ENCODE assay signal across 12 mouse cellular contexts in genomic region chr11:98001986-98002385, GRCm38 (mm10). TPM values are rescaled to one million over a fixed set of nuclear protein-coding genes. Genes with fewer than 3 reads are reported as not detected.
DNase-seq lines count a peak whose midpoint lies in the region; ATAC-seq and TF ChIP-seq lines count a peak whose summit lies in the region.
"Had no signal": no experiment of that assay in that cellular context is flagged by ENCODE, and none has a peak within 500 bp of the region (broad histone marks: within the 10 kb centered on the region; RNA-seq: fewer than 3 reads in every experiment).

No protein-coding gene starts in this region.

- H3K36me3 ChIP-seq in heart, embryonic 16.5 days (ENCODE audit: control insufficient read depth, insufficient read depth) = 0 out of 2 replicates have a peak, but pooled peaks cover 3% of the 10 kb centered on the region
- peaks cover 26% of the 10 kb centered on the region for H3K36me3 ChIP-seq in E14TG2a.4 (ENCODE audit: insufficient read depth, low read length)
- no peaks in the 10 kb centered on the region for H3K36me3 ChIP-seq in thymus, adult 2 months (ENCODE audit: control insufficient read depth, insufficient read depth, low read length)
- H3K36me3 ChIP-seq: liver, embryonic 12.5 days had no signal

- intact Hi-C loops in heart, postnatal 14 days (cut with DNase I) = no loop called here

- peaks cover 16% of the 10 kb centered on the region for H3K4me1 ChIP-seq in heart, embryonic 16.5 days (ENCODE audit: control insufficient read depth, insufficient read depth, low read length)
- H3K4me1 ChIP-seq in E14TG2a.4 (replicated peaks; ENCODE audit: low read depth, low read length) = peaks cover 70% of the 10 kb centered on the region
- peaks cover 61% of the 10 kb centered on the region for H3K4me1 ChIP-seq in thymus, adult 2 months (replicated peaks; ENCODE audit: control insufficient read depth, insufficient read depth, low read length)

- WGBS in heart, embryonic 16.5 days = 61% methylated on average over 6 of the region's 6 CpGs
- 43% methylated on average over 6 of the region's 6 CpGs for WGBS in thymus, adult 2 months

- DNase-seq in heart, postnatal 14 days = no peak
- DNase-seq in B cell, adult 2 months = peak; percentile 36 to 37
- DNase-seq in thymus, adult 2 months = no peak
- no peak for DNase-seq in lung, adult 18-20 months
- no peak for DNase-seq in left cerebral cortex, adult 8-10 months (ENCODE audit: low spot score in 2 of 2)

- H3K4me2 ChIP-seq in heart, embryonic 16.5 days (ENCODE audit: low read depth, low read length) = peak overlapping the region; percentile 61; the same call in 1 of the 2 replicates
- H3K4me2 ChIP-seq: hindbrain, embryonic 15.5 days had no signal

- H3K27me3 ChIP-seq in heart, embryonic 16.5 days (ENCODE audit: control insufficient read depth, insufficient read depth, low read length) = peaks cover 26% of the 10 kb centered on the region
- H3K27me3 ChIP-seq in E14TG2a.4 (ENCODE audit: insufficient read depth, low read length) = peaks cover 4% of the 10 kb centered on the region; the same call in 1 of the 2 replicates
- H3K27me3 ChIP-seq in thymus, adult 2 months (ENCODE audit: control insufficient read depth, insufficient read depth, low read length) = no peaks in the 10 kb centered on the region
- H3K27me3 ChIP-seq: hindbrain, embryonic 15.5 days had no signal

- no peak overlapping the region for H3K4me3 ChIP-seq in heart, embryonic 16.5 days (ENCODE audit: low read length)
- peak overlapping the region; percentile 77 for H3K4me3 ChIP-seq in E14TG2a.4 (replicated peaks; ENCODE audit: low read length)
- H3K4me3 ChIP-seq in thymus, adult 2 months (ENCODE audit: control insufficient read depth, insufficient read depth, low read length) = peak overlapping the region; percentile 26
- H3K4me3 ChIP-seq: hindbrain, embryonic 15.5 days; myocyte had no signal

- no peak for TF ChIP-seq CTCF in E14TG2a.4 (conservative IDR thresholded peaks at IDR 0.05; ENCODE audit: low read length)
- no peak for TF ChIP-seq CTCF in thymus, adult 2 months (IDR thresholded peaks at IDR 0.05; ENCODE audit: borderline replicate concordance, control insufficient read depth, extremely low read depth, insufficient read depth, low read length, poor library complexity)

- no peak for ATAC-seq in heart, embryonic 16.5 days (replicated peaks; ENCODE audit: extremely low read depth, insufficient read depth, low FRiP score)
- ATAC-seq: liver, embryonic 12.5 days had no signal

- no peak for TF ChIP-seq POLR2A in thymus, adult 2 months (IDR thresholded peaks at IDR 0.05; ENCODE audit: control insufficient read depth, extremely low read depth, insufficient read depth, low read length, poor library complexity)

- H3K9ac ChIP-seq in heart, embryonic 16.5 days (ENCODE audit: low read length) = 0 out of 2 replicates have a peak overlapping the region, but pooled peaks have one; percentile 15
- H3K9ac ChIP-seq: hindbrain, embryonic 15.5 days; kidney, embryonic 15.5 days; liver, embryonic 12.5 days had no signal

- peak overlapping the region; percentile 48; the same call in 1 of the 2 replicates for H3K27ac ChIP-seq in heart, embryonic 16.5 days (ENCODE audit: low read length)
- H3K27ac ChIP-seq in thymus, adult 2 months (ENCODE audit: control insufficient read depth, insufficient read depth, low read length) = peak overlapping the region; percentile 99
- H3K27ac ChIP-seq: hindbrain, embryonic 15.5 days; kidney, embryonic 15.5 days; liver, embryonic 12.5 days had no signal

- H3K9me3 ChIP-seq in heart, embryonic 16.5 days (replicated peaks; ENCODE audit: control insufficient read depth, low read length) = no peaks in the 10 kb centered on the region
- no peaks in the 10 kb centered on the region for H3K9me3 ChIP-seq in E14TG2a.4 (ENCODE audit: low read length)
- H3K9me3 ChIP-seq: hindbrain, embryonic 15.5 days; kidney, embryonic 15.5 days; liver, embryonic 12.5 days had no signal

RNA-seq across cellular contexts. Expression of gene Arl5c, which starts 6.0 kb away (rescaled TPM):
- polyA plus RNA-seq in heart, embryonic 16.5 days (2015; fragmentation: Nextera tagmentation; extraction: Ambion mirVana) = 7.7 and 13.2 TPM in 2 replicates
- total RNA-seq in heart, postnatal 14 days (2021) = 1 to 10 TPM; 1.6 to 6.2 TPM
- polyA plus RNA-seq in thymus, adult 2 months (2012; rRNA removed) = 181 and 217 TPM in 2 replicates
- total RNA-seq in left cerebral cortex, adult 8-10 months (2022) = 1 to 10 TPM; 1.5 to 2.1 (median 1.7) TPM

RNA-seq across cellular contexts. Expression of gene Plxdc1, which starts 15.7 kb away (rescaled TPM):
- polyA plus RNA-seq in heart, embryonic 16.5 days (2015; fragmentation: Nextera tagmentation; extraction: Ambion mirVana) = 1.8 and 2.6 TPM in 2 replicates
- total RNA-seq in heart, postnatal 14 days (2021) = 1 to 10 TPM; 7.3 TPM
- polyA plus RNA-seq in thymus, adult 2 months (2012; rRNA removed) = 77.5 and 94.1 TPM in 2 replicates
- total RNA-seq in left cerebral cortex, adult 8-10 months (2022) = 10 to 100 TPM; 41.2 to 46.2 (median 43.9) TPM
- polyA plus RNA-seq: midbrain, embryonic 11.5 days had no signal

RNA-seq across cellular contexts. Expression of gene Cacnb1, which starts 20.8 kb away (rescaled TPM):
- 6.3 and 6.7 TPM in 2 replicates for polyA plus RNA-seq in heart, embryonic 16.5 days (2015; fragmentation: Nextera tagmentation; extraction: Ambion mirVana)
- total RNA-seq in heart, postnatal 14 days (2021) = 1 to 10 TPM; 5.5 to 6.9 TPM
- 27.1 and 32.9 TPM in 2 replicates for polyA plus RNA-seq in thymus, adult 2 months (2012; rRNA removed)
- total RNA-seq in left cerebral cortex, adult 8-10 months (2022) = 100 to 1,000 TPM; 127 to 142 (median 137) TPM

RNA-seq across cellular contexts. Expression of gene Rpl19, which starts 24.5 kb away (rescaled TPM):
- polyA plus RNA-seq in heart, embryonic 16.5 days (2015; fragmentation: Nextera tagmentation; extraction: Ambion mirVana) = 596 and 670 TPM in 2 replicates
- 100 to 1,000 TPM; 538 to 580 TPM for total RNA-seq in heart, postnatal 14 days (2021)
- polyA plus RNA-seq in thymus, adult 2 months (2012; rRNA removed) = 1,012 and 1,033 TPM in 2 replicates
- 100 to 1,000 TPM; 564 to 674 (median 627) TPM for total RNA-seq in left cerebral cortex, adult 8-10 months (2022)

RNA-seq across cellular contexts. Expression of gene Stac2, which starts 51.3 kb away (rescaled TPM):
- 0.62 and 0.75 TPM in 2 replicates for polyA plus RNA-seq in heart, embryonic 16.5 days (2015; fragmentation: Nextera tagmentation; extraction: Ambion mirVana)
- total RNA-seq in heart, postnatal 14 days (2021) = under 1 TPM; 0.27 to 0.43 TPM
- polyA plus RNA-seq in thymus, adult 2 months (2012; rRNA removed) = 0.50 and 0.55 TPM in 2 replicates
- total RNA-seq in left cerebral cortex, adult 8-10 months (2022) = 100 to 1,000 TPM in 1 of 4 experiments, 10 to 100 TPM in 3; 83.1 to 109 (median 94.1) TPM

Comparison
In these comparisons a context has a peak if more than half of its experiments do, and no peak if none do; other contexts are left out.
1. DNase-seq: peak in B cell, adult 2 months (2 of 2); none in heart, postnatal 14 days (0 of 2), thymus, adult 2 months (single experiment), lung, adult 18-20 months (0 of 2) and left cerebral cortex, adult 8-10 months (0 of 2).
2. RNA of gene Plxdc1, which starts 15.7 kb away (total RNA-seq): 41.2 to 46.2 TPM in left cerebral cortex, adult 8-10 months; 7.3 TPM in heart, postnatal 14 days; every median in the first group is over 4 times any median in the second.
3. RNA of gene Cacnb1, which starts 20.8 kb away (total RNA-seq): 127 to 142 TPM in left cerebral cortex, adult 8-10 months; 5.5 to 6.9 TPM in heart, postnatal 14 days; every median in the first group is over 10 times any median in the second.